Mouse (Mus musculus) hindbrain, embryonic 13.5 days (tissue): ENCODE data around the gene 1700001C19Rik. TPM values are rescaled to one million over a fixed set of nuclear protein-coding genes. Genes with fewer than 3 reads are reported as not detected.
A peak's percentile ranks its signal among the peaks of the same experiment; 100 is the strongest.
"Not testable (repeated sequence)": the region's sequence is repeated elsewhere in the genome, so short reads cannot be mapped to it uniquely, and the experiment has no call there.

Source experiments
- ATAC-seq: fragments of 200-750 bp; cut with Nextera tagmentation; 2 replicates; pipeline ENCODE4 v1.8.0; 2017; ENCODE audit warnings: moderate TSS enrichment; ENCODE audit not compliant: low FRiP score
- H3K27ac ChIP-seq: fragments of 300-500 bp; sonication (generic); 2 replicates; pipeline ENCODE4 v1.5.1; 2015; ENCODE audit warnings: inconsistent platforms, mild to moderate bottlenecking, moderate library complexity
- H3K27me3 ChIP-seq: fragments of 300-500 bp; sonication (generic); 2 replicates; pipeline ENCODE4 v1.6.1; 2015; ENCODE audit warnings: mild to moderate bottlenecking, inconsistent platforms
- H3K36me3 ChIP-seq: fragments of 300-500 bp; sonication (generic); 2 replicates; pipeline ENCODE4 v1.6.1; 2015; ENCODE audit warnings: mild to moderate bottlenecking, inconsistent platforms
- H3K4me1 ChIP-seq: fragments of 300-500 bp; sonication (generic); replicated peaks from 2 replicates; pipeline ENCODE4 v1.6.1; 2015; ENCODE audit warnings: inconsistent platforms
- H3K4me2 ChIP-seq: fragments of 300-500 bp; sonication (generic); 2 replicates; pipeline ENCODE4 v1.6.1; 2015; ENCODE audit warnings: inconsistent platforms, mild to moderate bottlenecking, moderate library complexity
- H3K4me3 ChIP-seq: fragments of 300-500 bp; sonication (generic); 2 replicates; pipeline ENCODE4 v1.5.1; 2015; ENCODE audit warnings: mild to moderate bottlenecking, inconsistent platforms
- H3K9ac ChIP-seq: fragments of 300-500 bp; sonication (generic); 2 replicates; pipeline ENCODE4 v1.6.1; 2015; ENCODE audit warnings: mild to moderate bottlenecking, inconsistent platforms
- H3K9me3 ChIP-seq: fragments of 300-500 bp; sonication (generic); 2 replicates; pipeline ENCODE4 v1.6.1; 2016; ENCODE audit warnings: inconsistent platforms
- WGBS: fragments of 180-500 bp; shearing (Covaris S2); methylation state at CpG from one replicate; pipeline ENCODE4 v1.1.7; 2015; 5-methylcytosine and 5-hydroxymethylcytosine counted together
- polyA plus RNA-seq: library from polyadenylated mRNA; unstranded; fragments of >200 nt; fragmentation: Nextera tagmentation; extraction: Ambion mirVana; gene quantifications from 2 replicates; pipeline ENCODE4 v1.2.1, GENCODE M21; 2015

Gene 1700001C19Rik
- polyA plus RNA-seq, 1 experiment from 2014 or later, result 0.34 TPM

DNA sequence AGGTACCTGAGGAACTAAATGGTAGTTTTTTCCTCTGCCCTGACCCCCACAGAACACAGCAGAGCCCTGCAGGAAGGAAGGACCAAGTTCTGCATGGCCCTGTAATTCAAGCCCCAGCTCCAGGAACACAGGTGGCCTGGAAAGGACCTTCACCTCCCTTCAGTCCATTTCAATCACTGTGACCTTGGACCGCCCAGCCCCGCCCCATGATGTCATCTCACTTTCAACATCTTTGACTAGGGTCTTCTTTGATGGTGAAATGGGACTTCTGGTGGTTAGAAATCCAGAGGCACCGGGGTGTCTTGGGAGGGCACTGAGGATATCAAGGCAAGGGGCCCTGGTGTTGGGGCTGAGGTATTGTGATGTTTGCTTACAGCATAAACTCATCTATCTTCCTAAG lies 15.6 kb downstream of the 1700001C19Rik start:
- Histone ChIP-seq H3K4me2 (no peak overlapping the region), H3K9me3 (no peaks in the 10 kb centered on the region), H3K36me3 (no peaks in the 10 kb centered on the region), H3K27me3 (no peaks in the 10 kb centered on the region), H3K9ac (no peak overlapping the region), H3K27ac (no peak overlapping the region), H3K4me3 (no peak overlapping the region), H3K4me1 (no peaks in the 10 kb centered on the region)
- WGBS, result 92% methylated on average over 3 of the region's 3 CpGs
- ATAC-seq, result no peak

DNA sequence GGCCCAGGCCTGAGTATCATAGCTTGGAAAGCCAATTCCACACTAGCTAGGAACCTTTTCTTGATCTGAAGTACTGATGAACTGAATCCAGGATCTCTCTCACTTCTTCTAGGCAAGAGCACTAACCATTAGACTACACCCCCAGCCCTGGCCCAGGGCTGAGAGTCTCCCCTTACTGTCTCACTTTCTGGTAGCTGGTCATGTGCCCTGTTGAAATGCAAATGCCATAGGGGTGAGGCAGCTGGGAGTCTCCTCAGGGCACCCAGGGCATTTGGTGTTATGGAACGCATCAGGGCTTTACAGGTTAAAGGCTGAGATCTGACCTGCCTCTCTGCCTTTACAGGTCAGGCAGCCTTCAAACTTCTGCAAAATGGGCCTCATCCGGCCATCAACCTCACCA lies 17.0 kb downstream of the 1700001C19Rik start:
- Histone ChIP-seq H3K36me3 (no peaks in the 10 kb centered on the region), H3K9ac (no peak overlapping the region), H3K4me2 (no peak overlapping the region), H3K27ac (no peak overlapping the region), H3K4me1 (no peaks in the 10 kb centered on the region), H3K4me3 (no peak overlapping the region), H3K9me3 (no peaks in the 10 kb centered on the region), H3K27me3 (no peaks in the 10 kb centered on the region)
- WGBS, result 69% methylated on average over 2 of the region's 2 CpGs
- ATAC-seq, result no peak

DNA sequence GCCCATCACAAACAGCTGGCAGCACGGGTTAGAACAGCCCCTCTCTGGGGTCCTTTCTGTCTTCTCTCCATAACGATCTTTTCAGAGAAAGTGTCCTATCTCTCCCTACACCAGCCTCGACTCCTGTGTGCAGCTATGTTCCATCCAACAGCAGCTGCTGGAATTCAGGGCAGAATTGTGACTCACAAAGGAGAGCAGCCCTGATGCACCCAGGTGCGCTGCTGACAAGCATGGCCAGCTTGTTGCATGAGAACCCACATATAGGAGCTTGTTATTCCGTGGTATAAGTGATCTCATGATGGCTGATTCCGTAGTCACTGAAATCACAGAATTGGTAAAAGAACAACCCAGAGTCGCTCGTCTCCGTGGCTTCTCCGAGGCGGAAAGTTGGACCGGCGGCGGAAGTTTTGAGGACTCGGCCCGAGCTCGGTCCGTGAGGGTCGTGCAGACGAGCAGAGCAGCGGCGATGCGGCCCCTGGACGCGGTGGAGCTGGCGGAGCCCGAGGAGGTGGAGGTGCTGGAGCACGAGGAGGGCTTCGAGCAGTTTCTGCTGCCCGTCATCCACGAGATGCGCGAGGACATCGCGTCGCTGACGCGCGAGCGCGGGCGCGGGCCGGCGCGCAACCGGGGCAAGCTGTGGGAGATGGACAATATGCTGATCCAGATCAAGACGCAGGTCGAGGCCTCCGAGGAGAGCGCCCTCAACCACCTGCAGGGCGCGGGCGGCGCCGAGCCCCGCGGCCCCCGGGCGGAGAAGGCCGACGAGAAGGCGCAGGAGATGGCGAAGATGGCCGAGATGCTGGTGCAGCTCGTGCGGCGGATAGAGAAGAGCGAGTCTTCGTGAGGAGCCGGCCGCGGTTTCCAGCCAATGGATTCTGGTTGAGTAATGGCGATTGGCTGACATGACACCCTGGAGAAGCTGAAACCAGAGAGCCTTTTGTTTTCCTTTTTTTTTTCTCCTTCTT lies 27.0 kb downstream of the 1700001C19Rik start:
- H3K27ac ChIP-seq, ATAC-seq, H3K4me1 ChIP-seq, H3K9me3 ChIP-seq, H3K36me3 ChIP-seq: not testable (repeated sequence)
- peak overlapping the region; percentile 38 for H3K4me3 ChIP-seq
- H3K9ac ChIP-seq, result peak overlapping the region; percentile 59
- whole genome bisulfite sequencing, result 3% methylated on average over 74 of the region's 74 CpGs
- peaks cover 68% of the 10 kb centered on the region for H3K27me3 ChIP-seq
- peak overlapping the region; percentile 62 for H3K4me2 ChIP-seq

DNA sequence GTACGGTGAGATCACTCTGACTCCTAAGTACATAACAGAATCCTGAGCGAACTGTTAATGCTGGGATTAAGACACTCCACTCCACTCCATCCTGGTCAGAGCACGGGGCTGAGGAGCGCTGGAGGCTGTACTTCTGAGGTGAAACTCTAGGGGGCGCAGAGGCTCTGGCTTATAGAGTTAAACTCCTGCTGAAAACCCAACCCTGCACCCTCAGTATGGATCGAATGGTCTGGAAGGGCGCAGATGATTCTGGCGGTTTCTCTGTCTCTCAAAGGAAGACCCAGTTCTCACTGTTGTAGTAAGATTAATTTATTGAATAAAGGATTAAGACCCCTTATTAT lies 28.6 kb downstream of the 1700001C19Rik start:
- ATAC-seq, result peak; percentile 38; the same call in 1 of the 2 replicates

DNA sequence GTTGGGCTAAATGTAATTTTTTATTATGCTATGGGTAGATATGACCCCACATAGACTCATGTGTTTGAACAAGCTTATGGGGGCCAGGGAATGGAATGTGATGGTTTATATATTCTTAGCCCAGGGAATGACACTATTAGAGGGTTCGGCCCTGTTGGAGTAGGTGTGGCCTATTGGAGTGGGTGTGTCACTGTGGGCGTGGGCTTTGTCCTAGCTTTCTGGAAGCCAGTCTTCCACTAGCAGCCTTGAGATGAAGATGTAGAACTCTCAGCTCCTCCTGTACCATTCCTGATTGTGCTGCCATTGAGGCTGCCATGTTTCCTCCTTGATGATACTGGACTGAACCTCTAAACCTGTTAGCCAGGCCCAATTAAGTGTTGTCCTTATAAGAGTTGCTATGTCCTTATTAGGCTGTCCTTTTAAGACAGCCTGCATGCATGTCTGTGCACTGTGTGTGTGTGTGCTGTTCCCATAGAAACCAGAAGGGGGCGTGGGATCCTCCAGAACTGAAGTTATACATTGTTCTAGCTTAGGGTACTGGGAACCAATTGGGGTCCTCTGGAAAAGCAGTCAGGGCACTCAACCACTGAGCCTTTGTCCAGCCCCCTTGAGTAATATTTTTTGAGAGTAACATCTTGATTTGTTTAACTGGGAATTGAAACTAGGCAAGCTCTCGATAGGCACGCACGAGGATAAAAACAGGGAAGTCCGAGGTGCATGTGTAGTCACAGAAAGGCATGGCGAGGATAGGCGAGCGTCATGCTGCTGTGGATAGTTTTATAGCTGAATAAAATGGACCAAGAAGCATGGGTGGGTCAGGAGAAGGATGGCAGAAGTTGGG lies 29.2 kb downstream of the 1700001C19Rik start:
- Histone ChIP-seq H3K36me3 (no peaks in the 10 kb centered on the region), H3K4me2 (no peak overlapping the region), H3K4me3 (no peak overlapping the region), H3K27me3 (peaks cover 62% of the 10 kb centered on the region), H3K9ac (no peak overlapping the region), H3K4me1 (peaks cover 7% of the 10 kb centered on the region), H3K27ac (no peak overlapping the region), H3K9me3 (no peaks in the 10 kb centered on the region)
- WGBS, result 68% methylated on average over 10 of the region's 10 CpGs
- ATAC-seq, result no peak

More for the DNA sequence above, 28.6 kb downstream of the 1700001C19Rik start:
- Histone ChIP-seq H3K9me3 (no peaks in the 10 kb centered on the region), H3K4me2 (no peak overlapping the region), H3K27me3 (peaks cover 66% of the 10 kb centered on the region), H3K9ac (no peak overlapping the region), H3K27ac (no peak overlapping the region), H3K36me3 (no peaks in the 10 kb centered on the region), H3K4me3 (no peak overlapping the region), H3K4me1 (peaks cover 7% of the 10 kb centered on the region)
- 23% methylated on average over 8 of the region's 8 CpGs for WGBS

DNA sequence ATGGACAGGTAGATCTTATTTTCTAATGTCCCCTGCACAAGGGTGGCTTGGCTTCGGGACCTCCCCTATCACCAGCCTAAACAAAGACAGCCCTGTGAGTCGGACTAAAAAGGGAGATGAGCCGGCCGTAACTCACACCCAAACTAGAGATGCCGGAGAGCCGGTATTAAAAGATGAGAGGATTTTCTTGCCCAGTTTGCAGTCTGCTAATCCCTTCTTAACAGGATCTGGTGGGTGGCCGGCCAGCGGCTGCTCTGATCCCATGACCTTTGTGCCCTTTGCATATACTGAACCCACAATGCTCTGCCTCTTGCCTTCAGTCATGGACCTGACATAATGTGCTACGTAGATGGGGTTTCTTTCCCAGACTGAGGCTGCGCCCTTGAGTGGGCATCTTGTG lies 36.7 kb downstream of the 1700001C19Rik start, which contains the start of gene Guca1a:
Gene Guca1a (minus strand): TSS at position 134 of the 400 bp plus-strand sequence.
- no peak for ATAC-seq
- no peak within 1 kb of the TSS for H3K4me3 ChIP-seq
- H3K9ac ChIP-seq, result no peak within 1 kb of the TSS
- no peaks in the 10 kb centered on the region for H3K9me3 ChIP-seq
- no peaks in the 10 kb centered on the region for H3K36me3 ChIP-seq
- H3K27me3 ChIP-seq, result peaks cover 25% of the 10 kb centered on the region
- WGBS, result 71% methylated on average over 10 of the region's 10 CpGs
- H3K27ac ChIP-seq, result no peak within 1 kb of the TSS
- H3K4me1 ChIP-seq, result 0 out of 2 replicates have a peak, but pooled peaks cover 1% of the 10 kb centered on the region
- no peak within 1 kb of the TSS for H3K4me2 ChIP-seq

DNA sequence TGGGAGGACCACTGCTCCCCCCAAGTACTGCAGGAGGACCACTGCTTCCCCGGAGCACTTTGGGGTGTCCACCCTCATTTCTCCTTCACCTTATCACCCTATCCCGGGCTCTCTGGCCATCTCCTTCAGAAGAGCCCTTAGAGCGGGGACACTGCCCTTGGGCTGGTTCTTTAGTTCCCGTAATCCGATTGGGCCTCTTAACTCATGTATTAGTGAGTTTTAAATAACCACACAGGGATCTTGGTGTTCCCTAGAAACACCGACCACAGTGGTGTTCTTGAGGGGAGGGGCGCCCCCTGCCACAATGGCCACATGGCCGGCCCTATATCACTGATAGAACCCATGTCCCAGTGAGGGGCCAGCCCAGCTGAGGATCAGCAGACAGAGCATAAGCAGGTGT lies 38.1 kb downstream of the 1700001C19Rik start:
- H3K4me2 ChIP-seq, result no peak overlapping the region
- no peaks in the 10 kb centered on the region for H3K36me3 ChIP-seq
- no peak overlapping the region for H3K27ac ChIP-seq
- H3K27me3 ChIP-seq, result peaks cover 35% of the 10 kb centered on the region
- 88% methylated on average over 8 of the region's 8 CpGs for WGBS
- no peaks in the 10 kb centered on the region for H3K9me3 ChIP-seq
- H3K4me3 ChIP-seq, result no peak overlapping the region
- ATAC-seq, result no peak
- H3K4me1 ChIP-seq, result peaks cover 14% of the 10 kb centered on the region
- H3K9ac ChIP-seq, result no peak overlapping the region

DNA sequence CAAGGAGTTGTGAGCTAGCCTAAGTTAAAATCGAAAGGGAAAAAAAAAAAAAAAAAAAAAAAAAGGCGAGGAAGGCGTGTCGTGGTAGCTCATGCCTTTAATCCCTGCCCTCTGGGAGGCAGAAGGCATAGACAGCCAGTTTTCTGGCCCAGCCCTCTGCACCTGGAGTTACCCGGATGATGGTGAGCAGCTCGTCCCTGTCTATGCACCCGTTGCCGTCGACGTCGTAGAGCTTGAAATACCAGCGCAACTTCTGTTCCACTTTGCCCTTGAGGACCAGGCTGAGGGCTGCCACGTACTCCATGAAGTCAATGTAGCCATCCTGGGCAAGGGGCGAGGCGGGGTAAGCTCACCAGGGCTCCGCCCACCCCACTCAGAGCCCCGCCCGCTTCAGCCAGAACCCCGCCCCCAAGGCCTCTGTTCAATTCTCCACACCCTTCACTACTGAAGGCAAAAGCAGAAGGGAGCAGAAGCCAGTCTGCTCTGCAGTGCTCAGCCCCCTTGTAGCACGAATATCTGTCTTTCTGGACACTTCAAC lies 41.7 kb downstream of the 1700001C19Rik start:
- ATAC-seq, result peak; percentile 61; the same call in 1 of the 2 replicates
- H3K36me3 ChIP-seq, result no peaks in the 10 kb centered on the region
- H3K4me1 ChIP-seq, result peaks cover 14% of the 10 kb centered on the region
- no peak overlapping the region for H3K27ac ChIP-seq
- no peaks in the 10 kb centered on the region for H3K9me3 ChIP-seq
- peaks cover 42% of the 10 kb centered on the region for H3K27me3 ChIP-seq
- peak overlapping the region; percentile 44 for H3K4me2 ChIP-seq
- H3K9ac ChIP-seq, result no peak overlapping the region
- WGBS, result 6% methylated on average over 19 of the region's 20 CpGs
- peak overlapping the region; percentile 20 for H3K4me3 ChIP-seq

DNA sequence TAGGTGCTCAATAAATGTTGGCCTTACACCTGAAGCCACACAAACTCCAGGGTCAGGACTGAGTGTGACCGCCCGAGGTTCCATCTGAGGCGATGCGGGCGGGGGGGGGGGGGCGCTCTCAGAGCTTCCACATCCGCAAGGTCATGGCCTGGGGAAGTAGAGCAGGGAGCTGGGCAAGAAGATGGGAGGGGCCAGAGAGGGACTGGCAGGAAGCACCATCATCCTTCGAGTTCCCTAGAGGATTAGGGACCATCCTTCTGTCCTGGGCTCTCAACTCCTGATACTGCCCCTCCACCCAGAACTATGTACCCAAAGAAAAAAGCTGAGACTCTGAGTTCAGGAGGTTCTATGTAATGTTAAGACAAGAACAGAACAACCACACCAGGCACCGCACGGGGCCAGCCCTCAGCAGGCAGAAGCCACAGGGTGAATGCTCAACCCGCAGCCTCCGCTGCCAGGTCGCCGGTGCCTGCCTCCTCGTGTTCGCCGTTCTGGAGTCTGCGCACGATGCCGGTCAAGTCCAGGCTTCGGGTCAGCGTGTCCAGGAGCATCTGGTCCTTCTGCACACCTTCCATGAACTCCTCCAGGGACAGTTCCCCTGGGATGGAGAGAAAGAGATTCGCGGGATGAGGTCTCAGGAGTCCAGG lies 42.8 kb downstream of the 1700001C19Rik start:
- Histone ChIP-seq H3K36me3 (no peaks in the 10 kb centered on the region), H3K27me3 (peaks cover 42% of the 10 kb centered on the region), H3K9me3 (no peaks in the 10 kb centered on the region), H3K4me2 (peak overlapping the region; percentile 44), H3K9ac (peak overlapping the region; percentile 53), H3K27ac (no peak overlapping the region), H3K4me3 (peak overlapping the region; percentile 18; the same call in 1 of the 2 replicates), H3K4me1 (peaks cover 14% of the 10 kb centered on the region)
- no peak; the same call in 1 of the 2 replicates for ATAC-seq
- WGBS, result 25% methylated on average over 24 of the region's 24 CpGs

DNA sequence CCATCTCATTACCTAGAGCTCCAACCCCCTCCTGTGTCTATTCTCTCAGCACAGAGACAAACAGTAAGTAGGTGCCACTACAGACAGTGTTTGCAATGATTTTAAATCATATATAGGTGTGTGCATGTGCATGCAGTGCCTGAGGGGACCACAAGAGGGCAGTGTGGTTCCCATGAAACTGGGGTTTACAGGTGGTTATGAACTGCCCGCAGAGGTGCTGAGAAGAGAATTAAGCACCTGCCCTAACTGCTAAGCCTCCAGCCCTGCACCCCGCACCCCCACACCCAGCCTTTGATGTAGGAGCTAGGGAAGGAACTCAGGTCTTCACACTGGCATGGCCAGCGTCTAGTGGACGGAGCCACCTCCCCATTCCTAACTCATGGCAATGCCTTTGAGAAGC lies 50.5 kb downstream of the 1700001C19Rik start:
- no peak overlapping the region for H3K9ac ChIP-seq
- no peak overlapping the region for H3K4me3 ChIP-seq
- H3K27ac ChIP-seq, result no peak overlapping the region
- no peaks in the 10 kb centered on the region for H3K9me3 ChIP-seq
- H3K4me1 ChIP-seq, result no peaks in the 10 kb centered on the region
- H3K27me3 ChIP-seq, result no peaks in the 10 kb centered on the region
- 67% methylated on average over 4 of the region's 4 CpGs for WGBS
- peaks cover 16% of the 10 kb centered on the region for H3K36me3 ChIP-seq
- no peak for ATAC-seq
- H3K4me2 ChIP-seq, result no peak overlapping the region

DNA sequence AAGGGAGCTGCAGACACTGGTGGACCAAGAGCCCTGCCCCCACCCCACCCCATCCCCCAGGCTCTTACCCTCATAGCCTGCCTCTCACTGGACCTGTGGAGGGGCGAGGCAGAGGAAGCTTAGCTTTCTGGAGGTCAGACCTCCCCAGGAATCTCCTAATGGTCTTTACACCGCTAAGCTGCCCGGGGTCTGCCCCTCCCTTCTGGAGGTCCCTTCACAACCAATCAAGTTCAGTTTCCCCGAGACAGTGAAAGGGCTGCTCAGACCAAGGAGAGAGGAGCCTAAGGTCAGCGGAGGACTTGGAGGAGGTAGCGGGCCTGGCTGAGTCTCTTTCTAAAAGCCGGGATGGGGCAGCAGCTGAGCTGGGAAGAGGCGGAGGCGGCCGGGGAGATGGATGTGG lies 52.0 kb downstream of the 1700001C19Rik start, which contains the start of gene Guca1b:
Gene Guca1b (plus strand): TSS at position 249 of the 400 bp plus-strand sequence.
- H3K4me1 ChIP-seq, result no peaks in the 10 kb centered on the region
- H3K9ac ChIP-seq, result no peak within 1 kb of the TSS
- H3K9me3 ChIP-seq, result no peaks in the 10 kb centered on the region
- no peak within 1 kb of the TSS for H3K4me3 ChIP-seq
- H3K4me2 ChIP-seq, result no peak within 1 kb of the TSS
- 41% methylated on average over 10 of the region's 10 CpGs for WGBS
- no peaks in the 10 kb centered on the region for H3K27me3 ChIP-seq
- ATAC-seq, result no peak
- H3K36me3 ChIP-seq, result peaks cover 27% of the 10 kb centered on the region
- no peak within 1 kb of the TSS for H3K27ac ChIP-seq
